Mouse (Mus musculus) G1E (cell line): Measurements from ENCODE around the gene Hap1. TPM values are rescaled to one million over a fixed set of nuclear protein-coding genes. Genes with fewer than 3 reads are reported as not detected.

Experiments used
- ATAC-seq: 2 replicates; pipeline ENCODE4 v1.8.0; 2016; ENCODE audit warnings: mild to moderate bottlenecking; ENCODE audit not compliant: insufficient number of reproducible peaks, poor library complexity, low FRiP score, severe bottlenecking; ENCODE audit errors: extremely low read depth
- DNase-seq: peaks from one replicate; pipeline ENCODE4 v3.0.0; 2012; ENCODE audit warnings: low spot score
- H3K27me3 ChIP-seq: 2 replicates; pipeline ENCODE4 v1.6.1; 2012; ENCODE audit warnings: mild to moderate bottlenecking, low read length, inconsistent platforms; ENCODE audit not compliant: insufficient read depth
- H3K36me3 ChIP-seq: replicated peaks from 2 replicates; pipeline ENCODE3; 2012; ENCODE audit warnings: mild to moderate bottlenecking, inconsistent platforms
- H3K4me1 ChIP-seq: 2 replicates; pipeline ENCODE4 v1.6.1; 2012; ENCODE audit warnings: low read depth, low read length, inconsistent platforms, mixed read lengths; ENCODE audit not compliant: insufficient read depth
- H3K4me3 ChIP-seq: 2 replicates; pipeline ENCODE4 v1.5.1; 2012; ENCODE audit warnings: low read depth, mild to moderate bottlenecking, inconsistent platforms, low read length, moderate library complexity, mixed read lengths
- H3K9me3 ChIP-seq: replicated peaks from 2 replicates; pipeline ENCODE4 v1.6.1; 2012; ENCODE audit warnings: inconsistent platforms
- CTCF ChIP-seq: IDR thresholded peaks from 2 replicates; pipeline ENCODE4 v1.5.1; 2012; ENCODE audit warnings: low read depth, low read length, inconsistent platforms, mixed read lengths
- GATA1 ChIP-seq: IDR thresholded peaks from 2 replicates; pipeline ENCODE4 v1.6.1; 2012; ENCODE audit warnings: borderline replicate concordance, low read length, inconsistent platforms, mixed read lengths
- GATA2 ChIP-seq: IDR thresholded peaks from 2 replicates; pipeline ENCODE4 v1.6.1; 2012; ENCODE audit warnings: low read depth, low read length, inconsistent platforms, borderline replicate concordance
- POLR2AphosphoS5 ChIP-seq: IDR thresholded peaks from 2 replicates; pipeline ENCODE4 v1.6.1; 2012; ENCODE audit warnings: low read depth, low read length, inconsistent platforms; ENCODE audit not compliant: insufficient replicate concordance
- TAL1 ChIP-seq: conservative IDR thresholded peaks from 2 replicates; pipeline ENCODE4 v1.6.1; 2012; ENCODE audit warnings: low read depth, low read length, inconsistent platforms, mixed read lengths
- polyA plus RNA-seq: library from polyadenylated mRNA; stranded (reverse); fragments of >175 nt; gene quantifications from 2 replicates; pipeline ENCODE4 v1.2.3, GENCODE M21; 2012
- total RNA-seq, 2 experiments: library from RNA; stranded (forward) in 1 of 2; stranded (reverse) in 1 of 2; fragments of 200-1000 nt in 1 of 2; fragments of >200 nt in 1 of 2; fragmentation: Nextera tagmentation in 1 of 2; gene quantifications; 2 replicates each; pipeline ENCODE4 v1.2.3; 2014 to 2017

Gene Hap1
- total and polyA plus RNA-seq, 3 experiments: 0.05 TPM; not detected in 2

GRCm38 (mm10) chr11:100399727-100400538, 44.0 kb upstream of the Hap1 start:
- H3K4me1 ChIP-seq: peaks cover 10% of the 10 kb centered on the region
- no peak overlapping the region for H3K4me3 ChIP-seq
- DNase-seq (no peak), ATAC-seq (no peak)
- TF ChIP-seq TAL1 (no peak), GATA1 (no peak), POLR2AphosphoS5 (no peak), GATA2 (no peak), CTCF (no peak)
- H3K9me3 ChIP-seq: no peaks in the 10 kb centered on the region
- no peaks in the 10 kb centered on the region for H3K36me3 ChIP-seq
- peaks cover 41% of the 10 kb centered on the region for H3K27me3 ChIP-seq

GRCm38 (mm10) chr11:100399320-100399719, 43.4 kb upstream of the Hap1 start:
- no peaks in the 10 kb centered on the region for H3K9me3 ChIP-seq
- H3K27me3 ChIP-seq: peaks cover 48% of the 10 kb centered on the region
- no peak for TF ChIP-seq CTCF
- no peak for TF ChIP-seq POLR2AphosphoS5
- TF ChIP-seq GATA1: no peak
- TF ChIP-seq TAL1: no peak
- no peak for TF ChIP-seq GATA2
- no peak for DNase-seq
- peaks cover 10% of the 10 kb centered on the region for H3K4me1 ChIP-seq
- no peak overlapping the region for H3K4me3 ChIP-seq
- H3K36me3 ChIP-seq: no peaks in the 10 kb centered on the region
- ATAC-seq: no peak

DNA sequence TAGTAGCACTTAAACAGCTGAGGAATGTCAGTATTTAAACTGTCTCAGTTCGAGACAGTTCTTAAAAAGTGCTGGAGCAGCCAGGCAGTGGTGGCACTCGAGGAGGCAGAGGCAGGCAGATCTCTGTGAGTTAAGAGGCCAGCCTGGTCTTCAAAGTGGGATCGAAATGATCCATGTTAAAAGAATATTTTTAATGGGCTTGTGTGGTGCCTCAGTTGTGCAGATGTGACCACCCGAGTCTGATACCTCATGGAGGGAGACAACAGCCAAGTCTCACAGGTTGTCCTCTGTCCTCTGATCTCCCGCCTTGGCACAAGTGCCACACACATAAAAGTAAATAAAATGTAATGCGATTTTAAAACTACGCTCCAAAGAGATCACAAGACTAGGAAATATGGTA, 42.6 kb upstream of the Hap1 start:
- H3K4me3 ChIP-seq: no peak overlapping the region
- no peak for DNase-seq
- H3K4me1 ChIP-seq: peaks cover 10% of the 10 kb centered on the region
- ATAC-seq: no peak
- H3K27me3 ChIP-seq: peaks cover 51% of the 10 kb centered on the region
- H3K36me3 ChIP-seq: no peaks in the 10 kb centered on the region
- H3K9me3 ChIP-seq: no peaks in the 10 kb centered on the region
- TF ChIP-seq POLR2AphosphoS5 (no peak), TAL1 (no peak), GATA1 (no peak), CTCF (no peak), GATA2 (no peak)

DNA sequence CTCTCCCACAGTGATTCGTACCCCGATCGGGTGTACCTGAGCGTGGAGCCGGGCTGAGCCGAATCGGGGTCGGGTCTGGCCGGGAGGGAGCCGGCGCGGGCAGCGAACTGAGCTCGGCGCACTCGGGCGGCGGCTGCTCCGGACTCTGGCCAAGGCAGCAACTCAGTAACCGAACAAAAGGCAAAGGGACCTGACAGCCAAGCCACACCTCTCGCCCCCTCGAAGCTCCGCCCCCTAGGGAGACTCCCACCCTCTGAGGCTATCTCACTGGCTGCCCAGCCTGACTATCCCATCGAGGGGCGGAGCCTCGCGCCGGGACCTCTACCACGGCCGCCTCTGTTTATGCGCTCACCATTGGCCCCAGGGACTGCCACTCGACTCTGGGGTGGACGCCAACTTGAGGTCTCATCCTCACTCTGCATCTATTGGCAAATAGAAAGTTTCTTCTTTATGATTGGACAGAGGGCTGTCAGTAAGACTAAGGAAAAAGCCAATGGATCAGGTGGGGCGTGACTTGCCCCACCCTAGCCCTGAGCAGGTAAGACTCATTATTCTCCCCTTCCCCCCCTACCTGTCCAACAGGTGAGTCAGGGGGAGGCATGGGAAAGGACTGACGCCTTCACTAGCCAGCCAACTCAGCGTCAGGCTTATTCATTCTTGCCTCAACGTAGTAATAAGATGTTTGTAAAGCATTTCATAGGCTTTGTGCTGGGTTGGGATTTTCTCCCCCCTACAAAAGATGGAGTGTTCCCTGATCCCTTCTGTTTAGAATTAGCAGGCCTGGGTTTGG, 41.9 kb upstream of the Hap1 start, which contains the start of gene Jup:
Gene Jup (minus strand): TSS at position 164 of the 790 bp plus-strand sequence.
- Histone ChIP-seq H3K4me3 (no peak within 1 kb of the TSS; the same call in 1 of the 2 replicates), H3K9me3 (no peaks in the 10 kb centered on the region), H3K36me3 (no peaks in the 10 kb centered on the region), H3K27me3 (peaks cover 56% of the 10 kb centered on the region), H3K4me1 (peaks cover 10% of the 10 kb centered on the region)
- TF ChIP-seq GATA1 (no peak), TAL1 (no peak), CTCF (no peak), GATA2 (no peak), POLR2AphosphoS5 (no peak)
- ATAC-seq (no peak), DNase-seq (no peak)

- no peaks in the 10 kb centered on the region for H3K9me3 ChIP-seq
- no peak for DNase-seq
- no peaks in the 10 kb centered on the region for H3K36me3 ChIP-seq
- no peak for ATAC-seq
- TF ChIP-seq CTCF (no peak), GATA1 (no peak), POLR2AphosphoS5 (no peak), TAL1 (no peak), GATA2 (no peak)
- peaks cover 6% of the 10 kb centered on the region for H3K4me1 ChIP-seq
- no peak overlapping the region; the same call in 1 of the 2 replicates for H3K4me3 ChIP-seq
- H3K27me3 ChIP-seq: peaks cover 57% of the 10 kb centered on the region
Measured at GRCm38 (mm10) chr11:100396886-100397599, 41.1 kb upstream of the Hap1 start.
